Mouse (Mus musculus): ENCODE data around the gene Nmur1. TPM values are rescaled to one million over a fixed set of nuclear protein-coding genes. Genes with fewer than 3 reads are reported as not detected.
"Not testable (repeated sequence)": the region's sequence is repeated elsewhere in the genome, so short reads cannot be mapped to it uniquely, and the experiment has no call there.

The Nmur1 gene
- total RNA-seq, 1 experiment from 2014 or later = not detected

DNA sequence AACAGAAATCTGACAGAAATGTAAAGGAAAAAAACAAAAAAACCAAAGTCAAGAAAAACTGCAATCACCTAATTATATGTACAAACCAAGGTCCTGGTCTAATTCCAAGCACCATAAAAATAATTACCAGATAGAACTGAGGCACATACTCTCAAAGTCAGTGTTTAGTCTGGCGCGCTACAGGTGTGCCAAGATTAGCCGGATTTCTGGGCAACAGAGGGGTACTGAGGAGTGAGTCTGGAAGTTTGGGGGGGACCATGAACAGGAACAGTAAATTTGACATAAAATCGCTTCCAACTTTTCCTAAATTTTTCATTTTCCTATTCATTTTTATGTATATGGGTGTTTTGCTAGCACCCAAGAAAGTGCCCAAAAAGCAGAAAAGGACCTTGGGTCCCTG, 80.1 kb downstream of the Nmur1 start:
- ATAC-seq (replicated peaks; ENCODE audit: insufficient number of reproducible peaks, low FRiP score, low TSS enrichment, poor library complexity, severe bottlenecking) = no peak

- ATAC-seq (replicated peaks; ENCODE audit: insufficient number of reproducible peaks, low FRiP score, low TSS enrichment, poor library complexity, severe bottlenecking) = no peak
Measured at GRCm38 (mm10) chr1:86345069-86345468, 81.0 kb downstream of the Nmur1 start.

DNA sequence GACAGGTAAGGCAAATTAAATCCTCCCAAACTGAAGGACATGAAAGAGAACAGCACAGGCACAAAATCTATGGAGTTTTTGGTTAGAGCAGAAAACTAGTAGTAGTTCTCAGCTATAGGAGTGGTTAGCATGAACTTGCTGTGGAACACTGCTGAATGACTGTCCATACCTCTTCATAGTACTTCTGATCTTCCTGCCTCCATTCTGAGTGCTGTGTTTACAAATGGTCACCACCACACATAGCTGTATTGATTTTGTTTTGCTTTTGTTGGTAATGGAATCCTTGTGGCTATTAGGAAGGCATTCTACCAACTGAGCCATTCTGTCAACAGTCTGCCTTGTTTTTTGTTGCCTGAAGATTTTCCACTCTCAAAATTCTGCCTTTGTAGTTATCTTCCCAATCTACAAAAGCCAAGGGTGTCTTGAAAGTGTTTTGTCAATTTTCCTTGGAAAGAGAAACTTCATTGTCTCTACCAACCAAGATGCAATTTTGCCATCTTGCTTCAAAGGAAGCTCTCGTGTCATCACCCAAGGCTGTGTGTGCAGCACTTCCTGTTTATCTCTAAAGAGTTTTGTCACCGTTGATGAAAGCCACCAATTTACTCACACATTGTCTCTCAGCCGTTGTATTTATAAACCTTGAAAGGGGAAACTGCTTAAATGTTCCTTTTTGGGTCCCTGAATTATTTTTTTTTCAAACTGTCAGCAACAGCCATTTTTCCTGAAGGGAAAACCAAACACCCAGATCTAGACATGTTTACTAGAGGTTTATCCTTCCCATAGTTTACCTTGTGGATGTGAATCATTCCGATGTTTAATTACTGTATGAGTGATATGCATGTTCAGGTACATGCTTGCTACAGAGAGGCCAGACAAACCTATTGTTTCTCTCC, 81.8 kb downstream of the Nmur1 start:
- peak; percentile 85 for ATAC-seq (replicated peaks; ENCODE audit: insufficient number of reproducible peaks, low FRiP score, low TSS enrichment, poor library complexity, severe bottlenecking)

- ATAC-seq (replicated peaks; ENCODE audit: insufficient number of reproducible peaks, low FRiP score, low TSS enrichment, poor library complexity, severe bottlenecking) = no peak
Measured at GRCm38 (mm10) chr1:86343087-86343645, 82.9 kb downstream of the Nmur1 start.

GRCm38 (mm10) chr1:86342371-86342770, 83.7 kb downstream of the Nmur1 start:
- ATAC-seq (replicated peaks; ENCODE audit: insufficient number of reproducible peaks, low FRiP score, low TSS enrichment, poor library complexity, severe bottlenecking) = no peak

GRCm38 (mm10) chr1:86341096-86341495, 84.9 kb downstream of the Nmur1 start:
- not testable (repeated sequence) for ATAC-seq (replicated peaks; ENCODE audit: insufficient number of reproducible peaks, low FRiP score, low TSS enrichment, poor library complexity, severe bottlenecking)

- ATAC-seq (replicated peaks; ENCODE audit: insufficient number of reproducible peaks, low FRiP score, low TSS enrichment, poor library complexity, severe bottlenecking) = peak; percentile 79
Measured at GRCm38 (mm10) chr1:86339156-86339812, 86.7 kb downstream of the Nmur1 start.

- no peak for ATAC-seq (replicated peaks; ENCODE audit: insufficient number of reproducible peaks, low FRiP score, low TSS enrichment, poor library complexity, severe bottlenecking)
Measured at GRCm38 (mm10) chr1:86336330-86336729, 89.7 kb downstream of the Nmur1 start.

Other genes with a start within 250 kb of the Nmur1 start
- gene B3gnt7, start 123.4 kb downstream of the Nmur1 start, total RNA-seq (2017) = 1.9 to 10.4 TPM (median 2.5 TPM) in 3 replicates
- gene Ncl, start 66.8 kb downstream of the Nmur1 start, total RNA-seq (2017) = 271 to 340 TPM (median 288 TPM) in 3 replicates
- not detected in 3 replicates for gene Tex44, start 101 bp upstream of the Nmur1 start, total RNA-seq (2017)
- 2,048 to 2,960 TPM (median 2,606 TPM) in 3 replicates for gene Ptma, start 100.5 kb upstream of the Nmur1 start, total RNA-seq (2017)
- gene Pde6d, start 156.4 kb upstream of the Nmur1 start, total RNA-seq (2017) = 3.1 to 7.8 TPM (median 4.1 TPM) in 3 replicates
- 5.7 to 10.7 TPM (median 8.9 TPM) in 3 replicates for gene Cops7b, start 156.7 kb upstream of the Nmur1 start, total RNA-seq (2017)
- not detected in 3 replicates for gene Nppc, start 244.3 kb upstream of the Nmur1 start, total RNA-seq (2017)

Data from monocyte, adult 5-6 weeks (primary cell).